Mouse (Mus musculus): ENCODE results near the gene Rabgap1l. TPM values are rescaled to one million over a fixed set of nuclear protein-coding genes. Genes with fewer than 3 reads are reported as not detected.

Rabgap1l gene
- total and polyA plus RNA-seq, 2 experiments, result 6.4 to 78.7 TPM

DNA sequence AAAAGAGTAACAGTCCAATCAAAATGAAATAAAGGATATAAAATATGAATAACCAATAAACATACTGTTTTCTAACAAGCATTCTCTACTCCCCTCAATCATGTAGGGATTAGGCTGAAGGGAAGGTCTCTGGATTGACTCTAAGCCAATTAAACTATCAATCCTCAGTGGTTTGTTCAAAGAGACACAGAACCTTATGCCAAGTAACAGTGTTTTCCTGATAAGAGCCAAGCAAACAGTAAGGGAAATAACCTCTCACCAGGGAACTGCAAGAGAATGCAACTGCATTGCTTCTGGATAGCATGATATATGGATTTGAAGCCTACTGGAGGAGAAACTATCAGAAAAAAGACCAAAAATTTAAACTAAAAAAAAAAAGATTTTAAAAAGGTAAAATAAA lies 37.7 kb downstream of the Rabgap1l start:
- peak; percentile 78 for DNase-seq (ENCODE audit: extremely low read depth, low read depth, low spot score)
- H3K79me2 ChIP-seq (ENCODE audit: control insufficient read depth, insufficient read depth, low read length), result peaks cover 16% of the 10 kb centered on the region
- no peaks in the 10 kb centered on the region; the same call in 1 of the 2 replicates for H3K4me1 ChIP-seq (ENCODE audit: control insufficient read depth, insufficient read depth, low read length)
- H3K9ac ChIP-seq (ENCODE audit: low read depth, low read length), result no peak overlapping the region
- no peak overlapping the region for H3K27ac ChIP-seq (replicated peaks; ENCODE audit: insufficient read depth, low read depth, low read length)
- no peaks in the 10 kb centered on the region for H3K27me3 ChIP-seq (ENCODE audit: control insufficient read depth, insufficient read depth, low read length)
- no peak overlapping the region for H3K4me3 ChIP-seq (ENCODE audit: insufficient read depth, low read depth, low read length)
- TF ChIP-seq CTCF (IDR thresholded peaks at IDR 0.05; ENCODE audit: low read depth, low read length) (no peak), POLR2A (IDR thresholded peaks at IDR 0.05; ENCODE audit: extremely low read depth, insufficient read depth, low read length) (no peak)
- no peaks in the 10 kb centered on the region for H3K36me3 ChIP-seq (ENCODE audit: control insufficient read depth, insufficient read depth, low read length)

- no peak overlapping the region for H3K4me3 ChIP-seq (ENCODE audit: insufficient read depth, low read depth, low read length)
- 80% methylated on average over 2 of the region's 2 CpGs for WGBS
These were observed 42.4 kb downstream of the Rabgap1l start for GRCm38 (mm10) chr1:160750629-160751028.

DNA sequence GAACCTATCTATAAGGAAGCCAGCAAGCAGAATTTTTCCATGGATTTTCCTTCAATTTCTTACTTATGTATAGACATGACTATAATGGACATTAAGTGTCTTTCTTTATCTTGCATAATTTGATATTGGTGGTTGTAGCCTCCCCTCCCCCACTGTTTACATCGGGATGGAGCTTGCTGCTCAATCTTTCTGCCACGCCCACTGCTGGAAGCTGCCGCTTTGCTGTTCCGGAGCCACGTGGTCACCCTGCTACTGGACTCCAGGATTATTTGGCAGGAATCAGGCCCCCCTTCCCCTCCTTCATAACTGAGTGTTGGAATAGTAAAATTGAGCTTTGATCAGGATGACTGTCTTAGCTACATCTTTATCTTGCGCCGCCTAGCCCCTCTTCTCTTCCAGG lies 46.2 kb downstream of the Rabgap1l start:
- TF ChIP-seq CTCF (IDR thresholded peaks at IDR 0.05; ENCODE audit: low read depth, low read length) (no peak), POLR2A (IDR thresholded peaks at IDR 0.05; ENCODE audit: extremely low read depth, insufficient read depth, low read length) (no peak)
- Histone ChIP-seq H3K27ac (replicated peaks; ENCODE audit: insufficient read depth, low read depth, low read length) (no peak overlapping the region), H3K9ac (ENCODE audit: low read depth, low read length) (no peak overlapping the region), H3K36me3 (ENCODE audit: control insufficient read depth, insufficient read depth, low read length) (no peaks in the 10 kb centered on the region), H3K79me2 (ENCODE audit: control insufficient read depth, insufficient read depth, low read length) (peaks cover 13% of the 10 kb centered on the region), H3K27me3 (ENCODE audit: control insufficient read depth, insufficient read depth, low read length) (no peaks in the 10 kb centered on the region), H3K4me1 (ENCODE audit: control insufficient read depth, insufficient read depth, low read length) (peaks cover 2% of the 10 kb centered on the region; the same call in 1 of the 2 replicates), H3K4me3 (ENCODE audit: insufficient read depth, low read depth, low read length) (no peak overlapping the region)
- 28% methylated on average over 7 of the region's 7 CpGs for WGBS
- DNase-seq (ENCODE audit: extremely low read depth, low read depth, low spot score), result peak; percentile 57

More at GRCm38 (mm10) chr1:160750629-160751028, 42.4 kb downstream of the Rabgap1l start:
- TF ChIP-seq CTCF (IDR thresholded peaks at IDR 0.05; ENCODE audit: low read depth, low read length), result no peak
- TF ChIP-seq POLR2A (IDR thresholded peaks at IDR 0.05; ENCODE audit: extremely low read depth, insufficient read depth, low read length), result no peak
- no peak overlapping the region for H3K9ac ChIP-seq (ENCODE audit: low read depth, low read length)
- no peaks in the 10 kb centered on the region for H3K36me3 ChIP-seq (ENCODE audit: control insufficient read depth, insufficient read depth, low read length)
- peaks cover 2% of the 10 kb centered on the region; the same call in 1 of the 2 replicates for H3K4me1 ChIP-seq (ENCODE audit: control insufficient read depth, insufficient read depth, low read length)
- H3K27me3 ChIP-seq (ENCODE audit: control insufficient read depth, insufficient read depth, low read length), result no peaks in the 10 kb centered on the region
- DNase-seq (ENCODE audit: extremely low read depth, low read depth, low spot score), result no peak
- no peak overlapping the region for H3K27ac ChIP-seq (replicated peaks; ENCODE audit: insufficient read depth, low read depth, low read length)
- peaks cover 15% of the 10 kb centered on the region for H3K79me2 ChIP-seq (ENCODE audit: control insufficient read depth, insufficient read depth, low read length)

DNA sequence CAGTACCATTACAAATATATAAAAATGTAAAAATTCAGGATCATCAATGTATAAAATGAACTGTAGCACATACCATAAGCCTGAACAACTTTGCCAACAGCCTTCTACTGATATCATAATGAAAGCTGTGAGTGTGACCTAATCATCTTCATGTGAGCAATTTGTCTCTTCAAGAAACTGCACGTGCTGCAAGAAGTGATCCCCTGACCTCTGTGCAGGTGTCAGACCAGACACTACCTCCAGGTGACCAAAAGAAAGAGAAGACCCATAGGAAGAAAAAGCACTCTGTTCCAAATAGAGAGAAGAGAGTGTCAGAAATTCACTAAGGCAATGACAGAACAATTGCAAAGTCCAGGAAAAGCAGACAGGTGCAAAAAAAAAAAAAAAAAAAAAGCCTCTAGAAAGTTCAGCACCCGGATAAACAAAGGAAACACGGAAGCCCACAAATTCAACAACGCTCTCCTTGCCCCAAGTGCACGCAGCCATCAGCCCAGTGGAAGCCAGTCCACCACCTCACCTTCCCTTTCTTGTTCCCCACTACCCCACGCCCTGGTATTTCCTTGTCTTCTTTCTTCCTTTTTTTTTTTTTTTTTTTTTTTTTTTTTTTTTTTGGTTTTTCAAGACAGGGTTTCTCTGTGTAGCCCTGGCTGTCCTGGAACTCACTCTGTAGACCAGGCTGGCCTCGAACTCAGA lies 47.6 kb downstream of the Rabgap1l start:
- no peak overlapping the region for H3K4me3 ChIP-seq (ENCODE audit: insufficient read depth, low read depth, low read length)
- 79% methylated on average over 7 of the region's 7 CpGs for WGBS
- DNase-seq (ENCODE audit: extremely low read depth, low read depth, low spot score), result no peak
- H3K4me1 ChIP-seq (ENCODE audit: control insufficient read depth, insufficient read depth, low read length), result peaks cover 2% of the 10 kb centered on the region; the same call in 1 of the 2 replicates
- H3K27me3 ChIP-seq (ENCODE audit: control insufficient read depth, insufficient read depth, low read length), result no peaks in the 10 kb centered on the region
- H3K9ac ChIP-seq (ENCODE audit: low read depth, low read length), result no peak overlapping the region
- no peak for TF ChIP-seq CTCF (IDR thresholded peaks at IDR 0.05; ENCODE audit: low read depth, low read length)
- TF ChIP-seq POLR2A (IDR thresholded peaks at IDR 0.05; ENCODE audit: extremely low read depth, insufficient read depth, low read length), result no peak
- H3K79me2 ChIP-seq (ENCODE audit: control insufficient read depth, insufficient read depth, low read length), result peaks cover 2% of the 10 kb centered on the region; the same call in 1 of the 2 replicates
- H3K36me3 ChIP-seq (ENCODE audit: control insufficient read depth, insufficient read depth, low read length), result no peaks in the 10 kb centered on the region
- no peak overlapping the region for H3K27ac ChIP-seq (replicated peaks; ENCODE audit: insufficient read depth, low read depth, low read length)

DNA sequence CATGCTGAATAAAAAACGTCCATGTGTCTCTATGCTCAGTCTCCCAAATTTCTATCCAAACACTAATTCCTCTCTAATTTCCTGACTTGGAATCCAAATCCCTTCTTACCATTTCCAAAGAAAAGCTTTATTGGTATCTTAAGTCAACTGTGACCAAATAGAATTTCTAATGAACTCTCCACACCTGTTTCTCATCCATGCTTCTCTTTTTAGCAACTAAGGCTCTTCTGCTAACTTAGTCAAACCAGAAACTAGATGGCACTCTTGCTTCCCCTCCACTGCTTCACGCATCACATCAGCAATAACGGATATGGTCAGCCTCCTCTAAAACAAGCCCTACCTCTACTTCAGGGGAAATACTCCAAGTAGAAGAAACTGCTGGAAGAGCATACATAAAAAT lies 49.0 kb downstream of the Rabgap1l start:
- TF ChIP-seq CTCF (IDR thresholded peaks at IDR 0.05; ENCODE audit: low read depth, low read length) (no peak), POLR2A (IDR thresholded peaks at IDR 0.05; ENCODE audit: extremely low read depth, insufficient read depth, low read length) (no peak)
- peaks cover 2% of the 10 kb centered on the region; the same call in 1 of the 2 replicates for H3K4me1 ChIP-seq (ENCODE audit: control insufficient read depth, insufficient read depth, low read length)
- H3K4me3 ChIP-seq (ENCODE audit: insufficient read depth, low read depth, low read length), result no peak overlapping the region
- no peak overlapping the region for H3K9ac ChIP-seq (ENCODE audit: low read depth, low read length)
- H3K27ac ChIP-seq (replicated peaks; ENCODE audit: insufficient read depth, low read depth, low read length), result no peak overlapping the region
- H3K36me3 ChIP-seq (ENCODE audit: control insufficient read depth, insufficient read depth, low read length), result no peaks in the 10 kb centered on the region
- peaks cover 2% of the 10 kb centered on the region; the same call in 1 of the 2 replicates for H3K79me2 ChIP-seq (ENCODE audit: control insufficient read depth, insufficient read depth, low read length)
- no peak for DNase-seq (ENCODE audit: extremely low read depth, low read depth, low spot score)
- H3K27me3 ChIP-seq (ENCODE audit: control insufficient read depth, insufficient read depth, low read length), result no peaks in the 10 kb centered on the region
- 54% methylated on average over 3 of the region's 3 CpGs for WGBS

GRCm38 (mm10) chr1:160743229-160743628 lies 49.8 kb downstream of the Rabgap1l start:
- no peak overlapping the region for H3K4me3 ChIP-seq (ENCODE audit: insufficient read depth, low read depth, low read length)

More at GRCm38 (mm10) chr1:160743229-160743628, 49.8 kb downstream of the Rabgap1l start:
- Histone ChIP-seq H3K27ac (replicated peaks; ENCODE audit: insufficient read depth, low read depth, low read length) (no peak overlapping the region), H3K79me2 (ENCODE audit: control insufficient read depth, insufficient read depth, low read length) (peaks cover 2% of the 10 kb centered on the region; the same call in 1 of the 2 replicates), H3K27me3 (ENCODE audit: control insufficient read depth, insufficient read depth, low read length) (no peaks in the 10 kb centered on the region), H3K9ac (ENCODE audit: low read depth, low read length) (no peak overlapping the region), H3K36me3 (ENCODE audit: control insufficient read depth, insufficient read depth, low read length) (peaks cover 4% of the 10 kb centered on the region), H3K4me1 (ENCODE audit: control insufficient read depth, insufficient read depth, low read length) (peaks cover 2% of the 10 kb centered on the region; the same call in 1 of the 2 replicates)
- TF ChIP-seq POLR2A (IDR thresholded peaks at IDR 0.05; ENCODE audit: extremely low read depth, insufficient read depth, low read length), result no peak
- TF ChIP-seq CTCF (IDR thresholded peaks at IDR 0.05; ENCODE audit: low read depth, low read length), result peak; percentile 54
- 2% methylated on average over 2 of the region's 2 CpGs for WGBS
- peak; percentile 63 for DNase-seq (ENCODE audit: extremely low read depth, low read depth, low spot score)
